Mouse (Mus musculus) thymus, adult 2 months (tissue): ENCODE data around the gene Nfkbiz.

Experiments used
- CTCF ChIP-seq: fragments of 200-500 bp; IDR thresholded peaks from 2 replicates; pipeline ENCODE4 v1.5.1; 2012; ENCODE audit warnings: mild to moderate bottlenecking, control low read depth, low read length, moderate library complexity, borderline replicate concordance; ENCODE audit not compliant: control insufficient read depth, poor library complexity, insufficient read depth; ENCODE audit errors: extremely low read depth
- POLR2A ChIP-seq: fragments of 200-500 bp; IDR thresholded peaks from 2 replicates; pipeline ENCODE4 v1.6.1; 2012; ENCODE audit warnings: mild to moderate bottlenecking, low read length, control low read depth, moderate library complexity; ENCODE audit not compliant: control insufficient read depth, poor library complexity, insufficient read depth; ENCODE audit errors: extremely low read depth

GRCm38 (mm10) chr16:55837168-55837567 is 1.5 kb downstream of the Nfkbiz start:
- TF ChIP-seq POLR2A (no peak), CTCF (no peak)
